Mouse (Mus musculus) liver, adult 2 months (tissue): Measurements from ENCODE around the gene Ntn1.

Experiments
- CTCF ChIP-seq: fragments of 200-500 bp; IDR thresholded peaks from 2 replicates; pipeline ENCODE4 v1.5.1; 2011; ENCODE audit warnings: low read depth, low read length, control low read depth
- POLR2A ChIP-seq: fragments of 200-500 bp; IDR thresholded peaks from 2 replicates; pipeline ENCODE4 v1.6.1; 2011; ENCODE audit warnings: low read length, control low read depth; ENCODE audit not compliant: insufficient read depth; ENCODE audit errors: extremely low read depth

GRCm38 (mm10) chr11:68400021-68400671, 477 bp downstream of the Ntn1 start:
- TF ChIP-seq CTCF = peak; percentile 19; the same call in 1 of the 2 replicates
- TF ChIP-seq POLR2A = no peak
